Mouse (Mus musculus) CH12.LX (cell line): ENCODE results near the gene Lpin2. TPM values are rescaled to one million over a fixed set of nuclear protein-coding genes. Genes with fewer than 3 reads are reported as not detected.

Source experiments
- DNase-seq: peaks from one replicate; pipeline ENCODE4 v3.0.0-alpha.2; 2013; ENCODE audit errors: extremely low read depth
- H3K27ac ChIP-seq: 2 replicates; pipeline ENCODE4 v1.5.1; 2012; ENCODE audit warnings: low read depth, mild to moderate bottlenecking, control low read depth, moderate library complexity; ENCODE audit not compliant: insufficient read depth
- H3K27me3 ChIP-seq: replicated peaks from 2 replicates; pipeline ENCODE3; 2012; ENCODE audit warnings: inconsistent platforms
- H3K36me3 ChIP-seq, 2 experiments: replicated peaks in 1 of 2; 2 replicates each; pipeline versions ENCODE3 to v1.6.1; 2012; ENCODE audit warnings: inconsistent platforms in 1 of 2, low read length in 1 of 2, mild to moderate bottlenecking in 1 of 2, mixed read lengths in 1 of 2, moderate library complexity in 1 of 2; ENCODE audit not compliant: control insufficient read depth in 1 of 2, insufficient read depth in 1 of 2
- H3K4me1 ChIP-seq, 2 experiments: 2 replicates each; pipeline ENCODE4 v1.6.1; 2012; ENCODE audit warnings: inconsistent platforms in 1 of 2, moderate library complexity in 1 of 2; ENCODE audit not compliant: insufficient read depth in 2 of 2, control insufficient read depth in 1 of 2
- H3K4me2 ChIP-seq: 2 replicates; pipeline ENCODE4 v1.6.1; 2012; ENCODE audit warnings: low read depth, mild to moderate bottlenecking, control low read depth; ENCODE audit not compliant: poor library complexity, insufficient read depth, severe bottlenecking
- H3K4me3 ChIP-seq, 3 experiments: fragments of 150-350 bp in 1 of 3; sonication (generic) in 1 of 3; replicated peaks in 1 of 3; 2 replicates each; pipeline versions ENCODE3 to v1.5.1; 2011 to 2012; ENCODE audit warnings: low read depth in 2 of 3, low read length in 2 of 3, mild to moderate bottlenecking in 2 of 3, moderate library complexity in 2 of 3, control low read depth in 1 of 3, improper control_type of control experiment in 1 of 3, inconsistent platforms in 1 of 3, mixed read lengths in 1 of 3; ENCODE audit not compliant: poor library complexity in 1 of 3
- H3K79me2 ChIP-seq: replicated peaks from 2 replicates; pipeline ENCODE4 v1.6.1; 2012; ENCODE audit warnings: mild to moderate bottlenecking, moderate library complexity; ENCODE audit not compliant: control insufficient read depth, poor library complexity, insufficient read depth, severe bottlenecking; ENCODE audit errors: extremely low read depth
- H3K9ac ChIP-seq: 2 replicates; pipeline ENCODE4 v1.6.1; 2012; ENCODE audit warnings: low read depth, mild to moderate bottlenecking, control low read depth, moderate library complexity; ENCODE audit not compliant: insufficient read depth
- H3K9me3 ChIP-seq: replicated peaks from 2 replicates; pipeline ENCODE3; 2012; ENCODE audit warnings: low read length, inconsistent platforms, mixed read lengths
- BHLHE40 ChIP-seq: IDR thresholded peaks from 2 replicates; pipeline ENCODE4 v1.6.1; 2011; ENCODE audit warnings: mild to moderate bottlenecking, low read depth, low read length, improper control_type of control experiment
- CHD1 ChIP-seq: IDR thresholded peaks from 2 replicates; pipeline ENCODE4 v1.6.1; 2012; ENCODE audit warnings: low read depth, low read length, improper control_type of control experiment, inconsistent platforms
- CHD2 ChIP-seq: IDR thresholded peaks from 2 replicates; pipeline ENCODE4 v1.6.1; 2011; ENCODE audit warnings: low read length, improper control_type of control experiment
- E2F4 ChIP-seq: IDR thresholded peaks from 2 replicates; pipeline ENCODE4 v1.6.1; 2011; ENCODE audit warnings: low read depth, low read length, improper control_type of control experiment; ENCODE audit not compliant: insufficient replicate concordance
- ELF1 ChIP-seq: IDR thresholded peaks from 2 replicates; pipeline ENCODE4 v1.6.1; 2014; ENCODE audit warnings: low read depth, mild to moderate bottlenecking, inconsistent platforms, low read length, improper control_type of control experiment
- HCFC1 ChIP-seq: IDR thresholded peaks from 2 replicates; pipeline ENCODE4 v1.6.1; 2012; ENCODE audit warnings: low read depth, mild to moderate bottlenecking, inconsistent platforms, low read length, improper control_type of control experiment
- JUN ChIP-seq: IDR thresholded peaks from 2 replicates; pipeline ENCODE4 v1.6.1; 2011; ENCODE audit warnings: low read depth, mild to moderate bottlenecking, low read length, improper control_type of control experiment, moderate library complexity; ENCODE audit not compliant: insufficient read depth
- KAT2A ChIP-seq: IDR thresholded peaks from 2 replicates; pipeline ENCODE4 v1.6.1; 2012; ENCODE audit warnings: low read length, improper control_type of control experiment, inconsistent platforms; ENCODE audit not compliant: insufficient replicate concordance
- MXI1 ChIP-seq: IDR thresholded peaks from 2 replicates; pipeline ENCODE4 v1.6.1; 2011; ENCODE audit warnings: mild to moderate bottlenecking, low read depth, low read length, improper control_type of control experiment
- MYC ChIP-seq: IDR thresholded peaks from 2 replicates; pipeline ENCODE4 v1.6.1; 2011; ENCODE audit warnings: low read depth, mild to moderate bottlenecking, improper control_type of control experiment, low read length
- PAX5 ChIP-seq: IDR thresholded peaks from 2 replicates; pipeline ENCODE4 v1.6.1; 2012; ENCODE audit warnings: low read length, inconsistent platforms, mixed read lengths
- POLR2AphosphoS2 ChIP-seq: IDR thresholded peaks from 2 replicates; pipeline ENCODE4 v1.6.1; 2011; ENCODE audit warnings: low read depth, low read length, improper control_type of control experiment
- RAD21 ChIP-seq: IDR thresholded peaks from 2 replicates; pipeline ENCODE4 v1.6.1; 2011; ENCODE audit warnings: low read depth, mild to moderate bottlenecking, low read length, improper control_type of control experiment, moderate library complexity
- RCOR1 ChIP-seq: conservative IDR thresholded peaks from 2 replicates; pipeline ENCODE4 v1.6.1; 2012; ENCODE audit warnings: low read depth, mild to moderate bottlenecking, inconsistent platforms, low read length, improper control_type of control experiment
- SIN3A ChIP-seq: IDR thresholded peaks from 2 replicates; pipeline ENCODE4 v1.6.1; 2012; ENCODE audit warnings: low read length, improper control_type of control experiment, inconsistent platforms
- TBP ChIP-seq: conservative IDR thresholded peaks from 2 replicates; pipeline ENCODE4 v1.6.1; 2011; ENCODE audit warnings: low read depth, low read length, improper control_type of control experiment
- UBTF ChIP-seq: IDR thresholded peaks from 2 replicates; pipeline ENCODE4 v1.6.1; 2012; ENCODE audit warnings: low read depth, mild to moderate bottlenecking, inconsistent platforms, low read length, improper control_type of control experiment, moderate library complexity
- ZC3H11A ChIP-seq: IDR thresholded peaks from 2 replicates; pipeline ENCODE4 v1.6.1; 2012; ENCODE audit warnings: low read depth, mild to moderate bottlenecking, inconsistent platforms, low read length, improper control_type of control experiment
- ZNF384 ChIP-seq: IDR thresholded peaks from 2 replicates; pipeline ENCODE4 v1.6.1; 2012; ENCODE audit warnings: low read depth, low read length, improper control_type of control experiment, inconsistent platforms
- dilution Hi-C: fragments of 300-500 bp; cut with MboI; formaldehyde crosslinking; loops from 2 replicates; pipeline ENCODE4 v1.14.3; 2020; ENCODE audit warnings: low sequenced_read_pairs; ENCODE audit not compliant: extremely low pct_unique_long_range_greater_than_20kb, extremely low pct_ligation_motif_present
- in situ Hi-C: fragments of 300-500 bp; cut with MboI; formaldehyde crosslinking; loops from 3 replicates; pipeline ENCODE4 v1.14.3; 2019; ENCODE audit warnings: low sequenced_read_pairs, low pct_ligation_motif_present, low pct_unique_long_range_greater_than_20kb, mixed read lengths
- polyA plus RNA-seq: library from polyadenylated mRNA; unstranded; fragments of >175 nt; gene quantifications from 2 replicates; pipeline ENCODE4 v1.2.1, GENCODE M21; 2012; ENCODE audit warnings: low read depth; ENCODE audit not compliant: insufficient read length
- total RNA-seq, 2 experiments: library from RNA; depleted of rRNA; stranded (reverse); fragments of 300-350 nt in 1 of 2; fragments of >200 nt in 1 of 2; gene quantifications; 2 replicates each; pipeline ENCODE4 v1.2.3; 2012 to 2014

Lpin2 gene
- total and polyA plus RNA-seq, 3 experiments, result 25.4 to 31.4 (median 28.1) TPM

GRCm38 (mm10) chr17:71168205-71168815 is 14.1 kb upstream of the Lpin2 start:
- no peaks in the 10 kb centered on the region for H3K79me2 ChIP-seq
- H3K9ac ChIP-seq, result no peak overlapping the region
- H3K9me3 ChIP-seq, result no peaks in the 10 kb centered on the region
- H3K27ac ChIP-seq, result no peak overlapping the region
- dilution Hi-C loops, result no loop called here
- H3K36me3 ChIP-seq, result no peaks in the 10 kb centered on the region
- no peaks in the 10 kb centered on the region for H3K27me3 ChIP-seq
- TF ChIP-seq SIN3A, result no peak
- TF ChIP-seq UBTF, result no peak
- no peak for TF ChIP-seq HCFC1
- TF ChIP-seq KAT2A, result no peak
- TF ChIP-seq JUN, result no peak
- no peak for TF ChIP-seq RAD21
- TF ChIP-seq BHLHE40, result no peak
- TF ChIP-seq ZC3H11A, result no peak
- no peak for TF ChIP-seq POLR2AphosphoS2
- TF ChIP-seq ZNF384, result no peak
- no peak for TF ChIP-seq ELF1
- TF ChIP-seq PAX5, result no peak
- no peak for TF ChIP-seq E2F4
- peaks cover 7 to 18% of the 10 kb centered on the region in 2 experiments for H3K4me1 ChIP-seq
- H3K4me3 ChIP-seq, result no peak overlapping the region
- in situ Hi-C loops, result no loop called here
- no peak overlapping the region for H3K4me2 ChIP-seq
- DNase-seq, result no peak

GRCm38 (mm10) chr17:71168846-71169245 is 13.5 kb upstream of the Lpin2 start:
- Histone ChIP-seq H3K4me3 (no peak overlapping the region), H3K27me3 (no peaks in the 10 kb centered on the region), H3K9me3 (no peaks in the 10 kb centered on the region), H3K27ac (no peak overlapping the region), H3K4me1 (peaks cover 7 to 18% of the 10 kb centered on the region in 2 experiments), H3K9ac (no peak overlapping the region), H3K79me2 (no peaks in the 10 kb centered on the region), H3K36me3 (no peaks in the 10 kb centered on the region), H3K4me2 (no peak overlapping the region)
- TF ChIP-seq TBP (no peak), MXI1 (no peak), ZNF384 (no peak), UBTF (no peak), CHD2 (no peak), CHD1 (no peak), PAX5 (no peak), RCOR1 (no peak), E2F4 (no peak), MYC (no peak)
- in situ Hi-C loops (no loop called here), dilution Hi-C loops (no loop called here)
- no peak for DNase-seq
